Mouse (Mus musculus) heart, embryonic 12.5 days (tissue): ENCODE data around the gene Olfr235. TPM values are rescaled to one million over a fixed set of nuclear protein-coding genes. Genes with fewer than 3 reads are reported as not detected.
"Not testable (repeated sequence)": the region's sequence is repeated elsewhere in the genome, so short reads cannot be mapped to it uniquely, and the experiment has no call there.

Source experiments
- ATAC-seq: fragments of 200-750 bp; cut with Nextera tagmentation; 2 replicates; pipeline ENCODE4 v1.8.0; 2017; ENCODE audit warnings: moderate TSS enrichment, moderate library complexity; ENCODE audit not compliant: insufficient number of reproducible peaks, low FRiP score
- H3K27ac ChIP-seq: fragments of 300-500 bp; sonication (generic); 2 replicates; pipeline ENCODE4 v1.5.1; 2016; ENCODE audit warnings: mild to moderate bottlenecking, moderate library complexity; ENCODE audit not compliant: poor library complexity, severe bottlenecking
- H3K27me3 ChIP-seq: fragments of 300-500 bp; sonication (generic); replicated peaks from 2 replicates; pipeline ENCODE4 v1.6.1; 2016; ENCODE audit warnings: mild to moderate bottlenecking, moderate library complexity
- H3K36me3 ChIP-seq: fragments of 300-500 bp; sonication (generic); 2 replicates; pipeline ENCODE4 v1.6.1; 2016; ENCODE audit warnings: mild to moderate bottlenecking, moderate library complexity
- H3K4me1 ChIP-seq: fragments of 300-500 bp; sonication (generic); replicated peaks from 2 replicates; pipeline ENCODE4 v1.6.1; 2016; ENCODE audit warnings: mild to moderate bottlenecking
- H3K4me2 ChIP-seq: fragments of 300-500 bp; sonication (generic); 2 replicates; pipeline ENCODE4 v1.6.1; 2016; ENCODE audit warnings: mild to moderate bottlenecking, moderate library complexity
- H3K4me3 ChIP-seq: fragments of 300-500 bp; sonication (generic); 2 replicates; pipeline ENCODE4 v1.5.1; 2016; ENCODE audit warnings: mild to moderate bottlenecking
- H3K9ac ChIP-seq: fragments of 300-500 bp; sonication (generic); 2 replicates; pipeline ENCODE4 v1.6.1; 2016; ENCODE audit warnings: mild to moderate bottlenecking, moderate library complexity
- H3K9me3 ChIP-seq: fragments of 300-500 bp; sonication (generic); replicated peaks from 2 replicates; pipeline ENCODE4 v1.6.1; 2016; ENCODE audit warnings: mild to moderate bottlenecking, moderate library complexity
- WGBS: fragments of 180-500 bp; shearing (Covaris S2); methylation state at CpG from one replicate; pipeline ENCODE4 v1.1.7; 2016; 5-methylcytosine and 5-hydroxymethylcytosine counted together
- polyA plus RNA-seq: library from polyadenylated mRNA; unstranded; fragments of >200 nt; fragmentation: Nextera tagmentation; extraction: Ambion mirVana; gene quantifications from 2 replicates; pipeline ENCODE4 v1.2.1, GENCODE M21; 2016

Gene Olfr235
- not detected in 2 replicates for polyA plus RNA-seq

DNA sequence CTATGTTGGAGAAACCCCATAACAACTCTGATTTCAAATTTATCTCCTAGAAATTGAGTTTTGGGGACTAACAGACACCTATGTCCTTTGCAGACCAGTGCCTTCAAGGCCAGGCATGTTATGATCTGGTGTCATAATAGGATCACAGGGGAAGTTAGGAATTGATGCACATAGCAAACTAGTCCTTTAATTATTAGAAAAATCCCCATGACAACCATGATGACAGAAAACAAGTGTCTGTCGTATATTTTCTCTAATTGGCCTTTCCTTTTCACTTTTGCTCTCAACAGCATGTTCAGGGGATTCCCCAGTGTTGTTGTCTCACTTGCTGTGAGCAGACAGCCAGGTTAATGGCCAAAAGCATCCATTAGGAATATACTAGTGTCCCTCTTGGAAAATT is at the start of gene Olfr235:
TSS of gene Olfr235 (plus strand) at position 301 of the 400 bp plus-strand sequence.
- Histone ChIP-seq H3K4me1 (no peaks in the 10 kb centered on the region), H3K36me3 (no peaks in the 10 kb centered on the region), H3K4me2 (no peak within 1 kb of the TSS), H3K4me3 (no peak within 1 kb of the TSS), H3K9me3 (no peaks in the 10 kb centered on the region), H3K9ac (no peak within 1 kb of the TSS), H3K27ac (no peak within 1 kb of the TSS), H3K27me3 (no peaks in the 10 kb centered on the region)
- ATAC-seq, result no peak
- WGBS, result 49% methylated on average over 1 of the region's 1 CpGs

- not testable (repeated sequence) for H3K4me2 ChIP-seq, ATAC-seq
Observed at GRCm38 (mm10) chr19:12232496-12232895, 28.3 kb upstream of the Olfr235 start, which contains the start of gene Olfr1432. TSS of gene Olfr1432 (minus strand) at chr19:12232596.

DNA sequence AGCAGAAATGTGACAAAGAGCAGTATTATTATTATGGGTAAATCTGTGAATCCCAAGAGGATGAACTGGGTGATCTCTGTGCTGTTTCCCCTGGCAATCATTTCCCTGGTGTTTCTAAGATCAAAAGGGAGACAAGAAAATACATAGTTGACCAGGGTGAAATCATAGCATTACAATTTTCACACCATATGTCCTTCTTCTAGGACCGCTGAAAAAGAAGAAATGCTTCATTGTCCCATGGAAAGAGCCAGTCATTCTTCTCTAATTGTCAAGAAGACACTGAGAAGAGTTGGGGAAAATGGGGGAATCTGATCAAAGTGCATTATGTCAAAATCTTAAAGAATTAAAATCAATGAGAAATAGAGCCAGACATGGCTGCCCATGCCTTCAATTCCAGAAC is 19.3 kb upstream of the Olfr235 start, which contains the start of gene Olfr262:
TSS of gene Olfr262 (minus strand) at position 101 of the 400 bp plus-strand sequence.
- Histone ChIP-seq H3K36me3 (no peaks in the 10 kb centered on the region), H3K9ac (no peak within 1 kb of the TSS), H3K4me1 (no peaks in the 10 kb centered on the region), H3K27me3 (no peaks in the 10 kb centered on the region), H3K4me2 (no peak within 1 kb of the TSS), H3K4me3 (no peak within 1 kb of the TSS), H3K27ac (no peak within 1 kb of the TSS), H3K9me3 (no peaks in the 10 kb centered on the region)
- WGBS, result 63% methylated on average over 1 of the region's 1 CpGs
- no peak for ATAC-seq

More at GRCm38 (mm10) chr19:12232496-12232895, 28.3 kb upstream of the Olfr235 start, which contains the start of gene Olfr1432:
- not testable (repeated sequence) for H3K9me3 ChIP-seq, H3K27ac ChIP-seq, H3K36me3 ChIP-seq, H3K27me3 ChIP-seq, H3K9ac ChIP-seq, H3K4me3 ChIP-seq, H3K4me1 ChIP-seq

DNA sequence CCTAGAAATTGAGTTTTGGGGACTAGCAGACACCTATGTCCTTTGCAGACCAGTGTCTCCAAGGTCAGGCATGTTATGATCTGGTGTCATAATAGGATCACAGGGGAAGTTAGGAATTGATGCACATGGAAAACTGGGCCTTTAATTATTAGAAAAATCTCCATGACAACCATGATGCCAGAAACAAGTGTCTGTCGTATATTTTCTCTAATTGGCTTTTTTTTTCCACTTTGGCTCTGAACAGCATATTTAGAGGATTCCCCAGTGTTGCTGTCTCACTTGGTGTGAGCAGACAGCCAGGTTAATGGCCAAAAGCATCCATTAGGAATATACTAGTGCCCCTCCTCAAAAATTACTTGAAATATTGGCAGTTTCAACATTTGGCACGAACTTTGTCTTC is 18.7 kb downstream of the Olfr235 start, which contains the start of gene Olfr1434:
TSS of gene Olfr1434 (plus strand) at position 301 of the 400 bp plus-strand sequence.
- no peaks in the 10 kb centered on the region for H3K9me3 ChIP-seq
- no peak within 1 kb of the TSS for H3K4me3 ChIP-seq
- no peaks in the 10 kb centered on the region for H3K36me3 ChIP-seq
- no peak within 1 kb of the TSS for H3K4me2 ChIP-seq
- H3K9ac ChIP-seq, result no peak within 1 kb of the TSS
- no peak for ATAC-seq
- no peaks in the 10 kb centered on the region for H3K4me1 ChIP-seq
- H3K27ac ChIP-seq, result no peak within 1 kb of the TSS
- 55% methylated on average over 2 of the region's 2 CpGs for WGBS
- H3K27me3 ChIP-seq, result no peaks in the 10 kb centered on the region

- H3K27me3 ChIP-seq, result no peaks in the 10 kb centered on the region
- no peak for ATAC-seq
Observed at GRCm38 (mm10) chr19:12292979-12293378, 32.1 kb downstream of the Olfr235 start.

DNA sequence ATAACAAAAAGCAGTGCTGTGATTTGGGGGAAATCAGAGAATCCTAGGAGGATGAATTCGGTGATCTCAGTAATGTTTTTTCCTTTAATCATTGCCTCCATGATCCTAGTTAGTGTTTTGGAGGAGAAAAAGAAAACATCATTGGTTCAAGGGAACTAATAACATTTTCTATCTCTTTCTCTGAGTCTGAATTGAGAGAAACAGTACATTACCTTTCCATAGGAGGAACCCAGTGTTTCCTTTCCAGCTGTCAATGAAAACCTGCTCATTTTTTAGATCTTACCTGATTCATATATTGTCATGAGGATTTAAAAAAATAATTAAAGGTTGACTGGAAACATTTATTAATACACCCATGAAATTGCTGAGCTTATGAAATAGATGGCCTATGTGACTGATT is 38.2 kb downstream of the Olfr235 start, which contains the start of gene Olfr1436:
TSS of gene Olfr1436 (minus strand) at position 101 of the 400 bp plus-strand sequence.
- H3K9me3 ChIP-seq, H3K4me1 ChIP-seq, H3K4me2 ChIP-seq, H3K9ac ChIP-seq, ATAC-seq, H3K4me3 ChIP-seq, H3K36me3 ChIP-seq, H3K27me3 ChIP-seq, H3K27ac ChIP-seq: not testable (repeated sequence)
- WGBS, result 71% methylated on average over 1 of the region's 1 CpGs

More at GRCm38 (mm10) chr19:12292979-12293378, 32.1 kb downstream of the Olfr235 start:
- H3K9me3 ChIP-seq, result no peaks in the 10 kb centered on the region
- H3K4me1 ChIP-seq, result no peaks in the 10 kb centered on the region
- no peak overlapping the region for H3K27ac ChIP-seq
- no peak overlapping the region for H3K4me2 ChIP-seq
- H3K9ac ChIP-seq, result no peak overlapping the region
- H3K4me3 ChIP-seq, result no peak overlapping the region
- no peaks in the 10 kb centered on the region for H3K36me3 ChIP-seq

Other genes starting within 250 kb of the Olfr235 start
- not detected in 2 replicates for gene Olfr1423, start 219.7 kb upstream of the Olfr235 start, polyA plus RNA-seq
- gene Olfr1424, start 198.3 kb upstream of the Olfr235 start, polyA plus RNA-seq, result not detected in 2 replicates
- not detected in 2 replicates for gene Olfr1425, start 183.3 kb upstream of the Olfr235 start, polyA plus RNA-seq
- not detected in 2 replicates for gene Olfr1426, start 169.0 kb upstream of the Olfr235 start, polyA plus RNA-seq
- gene Olfr1427, start 157.7 kb upstream of the Olfr235 start, polyA plus RNA-seq, result not detected in 2 replicates
- gene Olfr1428, start 145.1 kb upstream of the Olfr235 start, polyA plus RNA-seq, result not detected in 2 replicates
- gene Olfr76, start 137.8 kb upstream of the Olfr235 start, polyA plus RNA-seq, result not detected in 2 replicates
- not detected in 2 replicates for gene Olfr1555-ps1, start 90.9 kb upstream of the Olfr235 start, polyA plus RNA-seq
- gene Olfr1431, start 60.4 kb upstream of the Olfr235 start, polyA plus RNA-seq, result not detected in 2 replicates
- not detected in 2 replicates for gene Olfr1432, start 28.4 kb upstream of the Olfr235 start, polyA plus RNA-seq
- not detected in 2 replicates for gene Olfr262, start 19.4 kb upstream of the Olfr235 start, polyA plus RNA-seq
- not detected in 2 replicates for gene Olfr1434, start 18.8 kb downstream of the Olfr235 start, polyA plus RNA-seq
- gene Olfr1436, start 38.1 kb downstream of the Olfr235 start, polyA plus RNA-seq, result not detected in 2 replicates
- not detected in 2 replicates for gene Olfr1437, start 64.1 kb downstream of the Olfr235 start, polyA plus RNA-seq
- not detected in 2 replicates for gene Olfr1438-ps1, start 74.9 kb downstream of the Olfr235 start, polyA plus RNA-seq
- gene Olfr1440, start 126.2 kb downstream of the Olfr235 start, polyA plus RNA-seq, result not detected in 2 replicates
- not detected in 2 replicates for gene Olfr1441, start 156.4 kb downstream of the Olfr235 start, polyA plus RNA-seq
- not detected in 2 replicates for gene Pfpl, start 166.9 kb downstream of the Olfr235 start, polyA plus RNA-seq
- 0.06 and 0.18 TPM in 2 replicates for gene Mpeg1, start 199.7 kb downstream of the Olfr235 start, polyA plus RNA-seq
- 1.4 and 1.7 TPM in 2 replicates for gene Dtx4, start 240.4 kb downstream of the Olfr235 start, polyA plus RNA-seq